Mouse (Mus musculus) ES-Bruce4 (cell line): Measurements from ENCODE around the gene Setd7.

Experiments used
- CTCF ChIP-seq: IDR thresholded peaks from one replicate; pipeline ENCODE4 v1.8.1; 2011; ENCODE audit warnings: low read depth, low read length
- POLR2A ChIP-seq: IDR thresholded peaks from one replicate; pipeline ENCODE4 v1.8.1; 2011; ENCODE audit warnings: low read length; ENCODE audit not compliant: insufficient read depth

GRCm38 (mm10) chr3:51533573-51533972 is 27.1 kb downstream of the Setd7 start:
- no peak for TF ChIP-seq CTCF
- no peak for TF ChIP-seq POLR2A
